Mouse (Mus musculus) adrenal gland, adult (tissue): ENCODE data around the gene Gm266.

Experiments used
- DNase-seq, 2 experiments: peaks; one replicate each; pipeline ENCODE4 v3.0.0; 2022 to 2023; ENCODE audit warnings: low spot score in 1 of 2; ENCODE audit not compliant: inconsistent age in 2 of 2

The Gm266 gene

DNA sequence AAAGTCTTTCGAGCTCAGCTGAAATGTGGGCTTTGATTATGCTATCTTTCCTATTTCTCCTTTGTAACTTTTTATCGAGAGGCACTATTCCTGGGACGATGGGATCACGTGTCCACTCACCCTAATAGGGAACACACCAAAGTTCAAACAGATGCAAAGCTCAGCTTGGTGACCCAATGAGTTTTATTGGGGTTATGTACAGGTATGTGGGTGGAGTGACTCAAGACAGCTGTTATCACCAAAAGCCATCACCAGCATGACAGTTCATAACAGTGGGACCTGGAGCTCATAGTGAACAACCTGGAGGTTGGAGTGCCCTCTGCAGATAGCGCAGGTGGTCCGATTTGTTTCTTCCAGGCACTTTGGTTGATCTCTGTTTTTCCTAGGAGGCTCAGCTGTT, 46.8 kb downstream of the Gm266 start:
- DNase-seq: no peak

DNA sequence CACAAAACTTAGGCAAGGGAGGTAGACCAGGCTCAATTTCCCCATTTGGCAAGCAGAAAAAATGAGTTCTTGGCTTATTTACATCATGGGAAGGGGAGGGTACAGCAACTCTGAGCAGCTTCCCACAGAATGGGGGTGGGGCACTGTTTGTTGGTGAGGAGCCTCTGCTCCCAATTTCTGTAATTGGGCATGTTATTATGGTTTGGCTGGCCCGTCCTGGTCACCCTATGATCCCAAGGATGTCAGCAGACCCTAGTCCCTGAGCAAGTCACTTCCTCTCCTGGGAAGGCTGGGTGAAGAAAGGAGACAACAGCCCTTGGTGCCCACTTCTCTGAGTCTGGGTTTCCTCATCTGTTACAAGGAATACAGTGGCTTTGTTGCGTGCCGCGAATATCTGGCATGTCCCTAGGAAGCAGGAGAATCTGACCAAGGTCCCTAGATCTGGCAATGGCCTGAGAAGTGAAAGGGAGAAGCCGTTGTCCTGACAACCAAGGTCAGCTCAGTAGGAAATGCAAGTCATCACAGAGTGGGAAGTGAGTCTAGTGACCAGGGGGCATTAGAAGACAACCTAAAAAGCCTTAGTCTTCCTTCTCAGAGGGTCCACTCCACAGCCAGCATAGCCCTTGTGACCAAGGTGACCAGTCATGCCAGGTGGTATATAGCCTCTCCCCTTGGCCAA, 48.3 kb downstream of the Gm266 start:
- DNase-seq: peak; percentile 84 to 92

- DNase-seq: peak in 1 of 2 experiments; percentile 50
Observed at GRCm38 (mm10) chr12:111436640-111437039, 49.0 kb downstream of the Gm266 start.

GRCm38 (mm10) chr12:111436170-111436569, 49.5 kb downstream of the Gm266 start:
- peak in 1 of 2 experiments; percentile 27 for DNase-seq

- peak; percentile 63 to 79 for DNase-seq
Observed at GRCm38 (mm10) chr12:111434745-111435327, 50.8 kb downstream of the Gm266 start.
